In the genomic region with DNA sequence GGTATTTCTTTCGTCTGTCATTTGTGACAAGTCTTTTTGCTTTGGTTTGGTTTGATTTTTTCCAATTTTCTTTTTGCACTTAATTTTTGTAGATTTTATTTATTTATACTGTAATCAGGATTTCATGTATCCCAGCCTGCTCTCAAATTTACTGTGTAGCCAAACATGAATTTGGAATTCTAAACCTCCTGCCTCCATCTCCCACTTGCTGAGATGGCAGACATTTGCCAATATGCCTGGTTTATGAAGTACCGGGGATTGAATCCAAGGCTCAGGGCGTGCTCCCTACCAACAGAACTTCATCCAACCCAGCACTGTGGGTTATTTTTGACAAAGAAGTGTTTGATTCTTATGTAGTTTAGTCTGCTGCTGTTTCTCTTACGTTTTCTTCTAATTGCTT, we compare ENCODE assay signal across 22 mouse cellular contexts.
"Had no signal": no experiment of that assay in that cellular context is flagged by ENCODE, and none has a peak within 500 bp of the region (broad histone marks: within the 10 kb centered on the region; RNA-seq: fewer than 3 reads in every experiment).

No protein-coding gene starts in this region.

- H3K27ac ChIP-seq: limb, embryonic 10.5 days; limb, embryonic 12.5 days; limb, embryonic 13.5 days; limb, embryonic 15.5 days; liver, embryonic 12.5 days; liver, embryonic 13.5 days; liver, embryonic 14.5 days; liver, embryonic 15.5 days; lung, embryonic 15.5 days; macrophage; midbrain, embryonic 10.5 days; midbrain, embryonic 12.5 days; midbrain, embryonic 13.5 days; midbrain, embryonic 15.5 days; neural tube, embryonic 12.5 days had no signal

- H3K4me1 ChIP-seq: limb, embryonic 10.5 days; limb, embryonic 12.5 days; limb, embryonic 15.5 days; liver, embryonic 12.5 days; liver, embryonic 13.5 days; liver, embryonic 15.5 days; lung, embryonic 15.5 days; megakaryocyte, embryonic 14.5 days; midbrain, embryonic 10.5 days; midbrain, embryonic 12.5 days; neural tube, embryonic 12.5 days had no signal

- H3K4me2 ChIP-seq: limb, embryonic 12.5 days; limb, embryonic 13.5 days; limb, embryonic 15.5 days; liver, embryonic 11.5 days; liver, embryonic 12.5 days; liver, embryonic 13.5 days; liver, embryonic 15.5 days; lung, embryonic 14.5 days; lung, embryonic 15.5 days; midbrain, embryonic 12.5 days; midbrain, embryonic 13.5 days; midbrain, embryonic 15.5 days; neural tube, embryonic 12.5 days had no signal

- ATAC-seq: liver, embryonic 12.5 days; liver, postnatal 0 days; lung, postnatal 0 days; midbrain, embryonic 15.5 days; midbrain, embryonic 16.5 days had no signal

- H3K36me3 ChIP-seq: limb, embryonic 10.5 days; limb, embryonic 12.5 days; limb, embryonic 13.5 days; limb, embryonic 15.5 days; liver, embryonic 12.5 days; liver, embryonic 13.5 days; liver, embryonic 15.5 days; lung, embryonic 15.5 days; midbrain, embryonic 10.5 days; midbrain, embryonic 12.5 days; midbrain, embryonic 13.5 days; midbrain, embryonic 15.5 days; neural tube, embryonic 12.5 days had no signal

- H3K27me3 ChIP-seq: limb, embryonic 12.5 days; limb, embryonic 13.5 days; limb, embryonic 15.5 days; liver, embryonic 12.5 days; liver, embryonic 13.5 days; liver, embryonic 15.5 days; lung, embryonic 15.5 days; megakaryocyte, embryonic 14.5 days; midbrain, embryonic 15.5 days had no signal

- H3K9ac ChIP-seq: limb, embryonic 12.5 days; limb, embryonic 13.5 days; limb, embryonic 15.5 days; liver, embryonic 12.5 days; liver, embryonic 13.5 days; liver, embryonic 14.5 days; liver, embryonic 15.5 days; liver, postnatal 0 days; lung, embryonic 14.5 days; lung, embryonic 15.5 days; midbrain, embryonic 12.5 days; midbrain, embryonic 13.5 days; midbrain, embryonic 15.5 days; neural tube, embryonic 12.5 days had no signal

- H3K4me3 ChIP-seq: limb, embryonic 10.5 days; limb, embryonic 12.5 days; limb, embryonic 13.5 days; limb, embryonic 15.5 days; liver, embryonic 12.5 days; liver, embryonic 13.5 days; liver, embryonic 15.5 days; lung, embryonic 15.5 days; megakaryocyte, embryonic 14.5 days; midbrain, embryonic 10.5 days; midbrain, embryonic 12.5 days; midbrain, embryonic 13.5 days; midbrain, embryonic 15.5 days; myocyte; neural tube, embryonic 12.5 days had no signal

- H3K9me3 ChIP-seq: limb, embryonic 10.5 days; limb, embryonic 12.5 days; limb, embryonic 13.5 days; limb, embryonic 15.5 days; liver, embryonic 12.5 days; liver, embryonic 13.5 days; liver, embryonic 15.5 days; lung, embryonic 15.5 days; midbrain, embryonic 10.5 days; midbrain, embryonic 12.5 days; midbrain, embryonic 13.5 days; midbrain, embryonic 15.5 days; neural tube, embryonic 12.5 days had no signal
